Mouse (Mus musculus) hindbrain, postnatal 0 days (tissue): ENCODE measurements around the gene Bcl2l1. TPM values are rescaled to one million over a fixed set of nuclear protein-coding genes. Genes with fewer than 3 reads are reported as not detected.
A peak's percentile ranks its signal among the peaks of the same experiment; 100 is the strongest.

Experiments used
- ATAC-seq: fragments of 200-750 bp; cut with Nextera tagmentation; 2 replicates; pipeline ENCODE4 v1.8.0; 2017; ENCODE audit warnings: mild to moderate bottlenecking, moderate TSS enrichment, moderate library complexity
- DNase-seq: peaks from one replicate; pipeline ENCODE4 v3.0.0-alpha.2; 2015; ENCODE audit warnings: low spot score
- H3K27ac ChIP-seq: fragments of 300-500 bp; sonication (generic); 2 replicates; pipeline ENCODE4 v1.5.1; 2014; ENCODE audit warnings: mild to moderate bottlenecking
- H3K27me3 ChIP-seq: fragments of 300-500 bp; sonication (generic); 2 replicates; pipeline ENCODE4 v1.6.1; 2014; ENCODE audit warnings: low read length, mixed read lengths; ENCODE audit not compliant: insufficient read depth
- H3K36me3 ChIP-seq: fragments of 300-500 bp; sonication (generic); 2 replicates; pipeline ENCODE4 v1.6.1; 2014; ENCODE audit warnings: low read length, mixed read lengths; ENCODE audit not compliant: insufficient read depth
- H3K4me1 ChIP-seq: fragments of 300-500 bp; sonication (generic); 2 replicates; pipeline ENCODE4 v1.6.1; 2014; ENCODE audit warnings: antibody characterized with exemption, low read length, mixed read lengths; ENCODE audit not compliant: insufficient read depth
- H3K4me2 ChIP-seq: fragments of 300-500 bp; sonication (generic); 2 replicates; pipeline ENCODE4 v1.6.1; 2014; ENCODE audit warnings: low read depth, mild to moderate bottlenecking, low read length, moderate library complexity, mixed read lengths
- H3K4me3 ChIP-seq: fragments of 300-500 bp; sonication (generic); 2 replicates; pipeline ENCODE4 v1.5.1; 2014; ENCODE audit warnings: low read length
- H3K9ac ChIP-seq: fragments of 300-500 bp; sonication (generic); replicated peaks from 2 replicates; pipeline ENCODE4 v1.6.1; 2014; ENCODE audit warnings: mild to moderate bottlenecking, low read length, moderate library complexity, mixed read lengths
- H3K9me3 ChIP-seq: fragments of 300-500 bp; sonication (generic); 2 replicates; pipeline ENCODE4 v1.6.1; 2016; ENCODE audit warnings: low read length, mixed read lengths
- CTCF ChIP-seq: IDR thresholded peaks from 2 replicates; pipeline ENCODE4 v1.5.1; 2016; ENCODE audit warnings: antibody characterized with exemption, control low read depth, low read depth
- WGBS: fragments of 180-500 bp; shearing (Covaris S2); extraction: QIAGEN DNeasy Blood & Tissue Kit; methylation state at CpG from one replicate; pipeline ENCODE4 v1.1.7; 2014; 5-methylcytosine and 5-hydroxymethylcytosine counted together
- polyA plus RNA-seq: library from polyadenylated mRNA; unstranded; fragments of >200 nt; fragmentation: Nextera tagmentation; extraction: Ambion mirVana; gene quantifications from 2 replicates; pipeline ENCODE4 v1.2.1, GENCODE M21; 2015
- total RNA-seq: library from RNA; depleted of rRNA; stranded (reverse); fragments of >200 nt; gene quantifications from 2 replicates; pipeline ENCODE4 v1.2.3, GENCODE M21; 2014

Bcl2l1 gene
- total and polyA plus RNA-seq, 2 experiments from 2014 or later: 123 to 130 TPM

GRCm38 (mm10) chr2:152776019-152776418 lies 55.5 kb downstream of the Bcl2l1 start:
- H3K4me3 ChIP-seq: no peak overlapping the region
- WGBS: 59% methylated on average over 3 of the region's 3 CpGs
- DNase-seq (no peak), ATAC-seq (no peak)
- H3K27ac ChIP-seq: no peak overlapping the region
- peaks cover 10% of the 10 kb centered on the region for H3K36me3 ChIP-seq
- H3K4me2 ChIP-seq: no peak overlapping the region
- no peaks in the 10 kb centered on the region for H3K4me1 ChIP-seq
- no peak for TF ChIP-seq CTCF
- H3K27me3 ChIP-seq: no peaks in the 10 kb centered on the region
- no peak overlapping the region for H3K9ac ChIP-seq
- no peaks in the 10 kb centered on the region for H3K9me3 ChIP-seq

GRCm38 (mm10) chr2:152775357-152775756 lies 56.2 kb downstream of the Bcl2l1 start:
- no peaks in the 10 kb centered on the region for H3K9me3 ChIP-seq
- no peaks in the 10 kb centered on the region for H3K4me1 ChIP-seq
- no peak overlapping the region for H3K9ac ChIP-seq
- peaks cover 4% of the 10 kb centered on the region for H3K36me3 ChIP-seq
- no peak overlapping the region for H3K4me2 ChIP-seq
- TF ChIP-seq CTCF: no peak
- no peaks in the 10 kb centered on the region for H3K27me3 ChIP-seq
- DNase-seq (no peak), ATAC-seq (no peak)
- H3K27ac ChIP-seq: no peak overlapping the region
- 80% methylated on average over 4 of the region's 4 CpGs for WGBS
- no peak overlapping the region for H3K4me3 ChIP-seq

GRCm38 (mm10) chr2:152772231-152772630 lies 59.3 kb downstream of the Bcl2l1 start:
- H3K9ac ChIP-seq: no peak overlapping the region
- 30% methylated on average over 1 of the region's 1 CpGs for WGBS
- H3K36me3 ChIP-seq: no peaks in the 10 kb centered on the region
- DNase-seq: no peak
- no peaks in the 10 kb centered on the region for H3K27me3 ChIP-seq
- TF ChIP-seq CTCF: no peak
- H3K4me3 ChIP-seq: no peak overlapping the region
- no peak overlapping the region for H3K27ac ChIP-seq
- no peaks in the 10 kb centered on the region for H3K9me3 ChIP-seq
- no peaks in the 10 kb centered on the region for H3K4me1 ChIP-seq
- no peak overlapping the region for H3K4me2 ChIP-seq
- ATAC-seq: no peak

GRCm38 (mm10) chr2:152771571-152771970 lies 60.0 kb downstream of the Bcl2l1 start:
- Histone ChIP-seq H3K4me2 (no peak overlapping the region), H3K27me3 (no peaks in the 10 kb centered on the region), H3K4me3 (no peak overlapping the region), H3K36me3 (no peaks in the 10 kb centered on the region), H3K9me3 (no peaks in the 10 kb centered on the region), H3K4me1 (no peaks in the 10 kb centered on the region), H3K9ac (no peak overlapping the region), H3K27ac (no peak overlapping the region)
- ATAC-seq (no peak), DNase-seq (no peak)
- TF ChIP-seq CTCF: no peak
- WGBS: 91% methylated on average over 9 of the region's 9 CpGs

- TF ChIP-seq CTCF: no peak
- Histone ChIP-seq H3K27me3 (no peaks in the 10 kb centered on the region), H3K4me2 (no peak overlapping the region), H3K4me3 (no peak overlapping the region), H3K9me3 (no peaks in the 10 kb centered on the region), H3K9ac (no peak overlapping the region), H3K4me1 (no peaks in the 10 kb centered on the region), H3K36me3 (no peaks in the 10 kb centered on the region), H3K27ac (no peak overlapping the region)
- no peak for ATAC-seq
- 89% methylated on average over 7 of the region's 7 CpGs for WGBS
- no peak for DNase-seq
Measured at GRCm38 (mm10) chr2:152769677-152770076, 61.9 kb downstream of the Bcl2l1 start.

GRCm38 (mm10) chr2:152767618-152768271 lies 63.8 kb downstream of the Bcl2l1 start:
- Histone ChIP-seq H3K4me1 (no peaks in the 10 kb centered on the region), H3K27me3 (no peaks in the 10 kb centered on the region), H3K9me3 (no peaks in the 10 kb centered on the region), H3K9ac (no peak overlapping the region), H3K27ac (no peak overlapping the region), H3K4me3 (no peak overlapping the region), H3K4me2 (no peak overlapping the region), H3K36me3 (no peaks in the 10 kb centered on the region)
- WGBS: 67% methylated on average over 12 of the region's 12 CpGs
- ATAC-seq: no peak
- no peak for DNase-seq
- peak; percentile 62 for TF ChIP-seq CTCF

GRCm38 (mm10) chr2:152766387-152767123 lies 65.0 kb downstream of the Bcl2l1 start:
- DNase-seq (peak; percentile 78), ATAC-seq (peak; percentile 72)
- no peak overlapping the region for H3K27ac ChIP-seq
- WGBS: 19% methylated on average over 25 of the region's 25 CpGs
- no peak overlapping the region for H3K4me2 ChIP-seq
- no peaks in the 10 kb centered on the region for H3K27me3 ChIP-seq
- H3K4me1 ChIP-seq: no peaks in the 10 kb centered on the region
- H3K36me3 ChIP-seq: no peaks in the 10 kb centered on the region
- peak; percentile 89 for TF ChIP-seq CTCF
- H3K4me3 ChIP-seq: no peak overlapping the region
- no peaks in the 10 kb centered on the region for H3K9me3 ChIP-seq
- no peak overlapping the region for H3K9ac ChIP-seq
